Mouse (Mus musculus): ENCODE measurements at regions not wholly inside any gene's neighbourhood (a gene's known extent, or its start where the extent isn't known, plus 50 kb on each side); places are given as distances from the start of the nearest gene placed in this dataset.

- Histone ChIP-seq H3K36me3 (replicated peaks) (no peaks in the 10 kb centered on the region), H3K27me3 (replicated peaks; ENCODE audit: low read depth, poor library complexity, severe bottlenecking) (no peaks in the 10 kb centered on the region), H3K4me1 (no peaks in the 10 kb centered on the region), H3K9me3 (no peaks in the 10 kb centered on the region), H3K4me3 (no peak overlapping the region), H3K27ac (replicated peaks) (no peak overlapping the region)
- 86% methylated on average over 7 of the region's 7 CpGs for WGBS
- no peak for DNase-seq (ENCODE audit: low spot score)
Observed at GRCm38 (mm10) chr11:44278521-44279208, 121.2 kb upstream of the Il12b start.

GRCm38 (mm10) chr11:44285961-44286360 lies 113.9 kb upstream of the Il12b start:
- Histone ChIP-seq H3K4me3 (no peak overlapping the region), H3K9me3 (no peaks in the 10 kb centered on the region), H3K27me3 (replicated peaks; ENCODE audit: low read depth, poor library complexity, severe bottlenecking) (no peaks in the 10 kb centered on the region), H3K36me3 (replicated peaks) (no peaks in the 10 kb centered on the region), H3K27ac (replicated peaks) (no peak overlapping the region), H3K4me1 (no peaks in the 10 kb centered on the region)
- DNase-seq (ENCODE audit: low spot score) = no peak
- 78% methylated on average over 2 of the region's 2 CpGs for WGBS

DNA sequence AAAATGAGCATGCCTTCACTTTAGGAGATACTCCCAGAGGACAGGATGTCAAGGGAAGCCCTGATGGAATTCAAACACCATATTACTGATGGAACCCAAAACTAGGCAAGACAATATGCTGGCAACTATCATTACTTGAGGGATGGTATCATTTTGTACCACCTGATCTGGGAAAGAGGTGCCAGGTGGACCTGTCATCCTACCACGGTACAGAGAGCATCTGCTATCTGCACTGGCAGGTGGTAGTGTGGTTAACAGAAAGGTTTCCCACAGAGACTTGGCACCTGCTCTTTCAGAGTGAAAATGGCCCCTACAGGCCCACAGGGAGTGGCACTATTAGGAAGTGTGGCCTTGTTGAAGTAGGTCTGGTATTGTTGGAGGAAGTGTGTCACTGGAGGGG lies 111.0 kb upstream of the Il12b start:
- H3K27ac ChIP-seq (replicated peaks) = no peak overlapping the region
- DNase-seq (ENCODE audit: low spot score) = no peak
- H3K36me3 ChIP-seq (replicated peaks) = no peaks in the 10 kb centered on the region
- no peaks in the 10 kb centered on the region; the same call in 1 of the 2 replicates for H3K9me3 ChIP-seq
- no peaks in the 10 kb centered on the region for H3K27me3 ChIP-seq (replicated peaks; ENCODE audit: low read depth, poor library complexity, severe bottlenecking)
- H3K4me3 ChIP-seq = no peak overlapping the region
- H3K4me1 ChIP-seq = no peaks in the 10 kb centered on the region
- 84% methylated on average over 1 of the region's 1 CpGs for WGBS

- Histone ChIP-seq H3K4me3 (no peak overlapping the region), H3K27ac (replicated peaks) (no peak overlapping the region), H3K36me3 (replicated peaks) (no peaks in the 10 kb centered on the region), H3K9me3 (no peaks in the 10 kb centered on the region), H3K27me3 (replicated peaks; ENCODE audit: low read depth, poor library complexity, severe bottlenecking) (no peaks in the 10 kb centered on the region), H3K4me1 (peaks cover 4% of the 10 kb centered on the region; the same call in 1 of the 2 replicates)
- no peak for DNase-seq (ENCODE audit: low spot score)
- 87% methylated on average over 8 of the region's 8 CpGs for WGBS
Observed at GRCm38 (mm10) chr11:44303786-44304185, 96.1 kb upstream of the Il12b start.

- H3K27me3 ChIP-seq (replicated peaks; ENCODE audit: low read depth, poor library complexity, severe bottlenecking) = no peaks in the 10 kb centered on the region
- H3K36me3 ChIP-seq (replicated peaks) = no peaks in the 10 kb centered on the region
- WGBS = 73% methylated on average over 8 of the region's 8 CpGs
- no peak overlapping the region for H3K27ac ChIP-seq (replicated peaks)
- H3K9me3 ChIP-seq = no peaks in the 10 kb centered on the region
- H3K4me3 ChIP-seq = no peak overlapping the region
- H3K4me1 ChIP-seq = no peaks in the 10 kb centered on the region
- no peak for DNase-seq (ENCODE audit: low spot score)
Observed at GRCm38 (mm10) chr11:44316061-44316460, 83.8 kb upstream of the Il12b start.

GRCm38 (mm10) chr11:44319136-44319535 lies 80.7 kb upstream of the Il12b start:
- no peaks in the 10 kb centered on the region for H3K4me1 ChIP-seq
- H3K36me3 ChIP-seq (replicated peaks) = no peaks in the 10 kb centered on the region
- no peaks in the 10 kb centered on the region for H3K27me3 ChIP-seq (replicated peaks; ENCODE audit: low read depth, poor library complexity, severe bottlenecking)
- H3K4me3 ChIP-seq = no peak overlapping the region
- no peaks in the 10 kb centered on the region for H3K9me3 ChIP-seq
- 76% methylated on average over 3 of the region's 3 CpGs for WGBS
- DNase-seq (ENCODE audit: low spot score) = no peak
- H3K27ac ChIP-seq (replicated peaks) = no peak overlapping the region

- no peaks in the 10 kb centered on the region for H3K27me3 ChIP-seq (replicated peaks; ENCODE audit: low read depth, poor library complexity, severe bottlenecking)
- H3K27ac ChIP-seq (replicated peaks) = no peak overlapping the region
- DNase-seq (ENCODE audit: low spot score) = no peak
- H3K9me3 ChIP-seq = no peaks in the 10 kb centered on the region
- H3K4me3 ChIP-seq = no peak overlapping the region
- WGBS = 76% methylated on average over 2 of the region's 2 CpGs
- H3K36me3 ChIP-seq (replicated peaks) = no peaks in the 10 kb centered on the region
- no peaks in the 10 kb centered on the region for H3K4me1 ChIP-seq
Observed at GRCm38 (mm10) chr11:44323314-44323713, 76.5 kb upstream of the Il12b start.

GRCm38 (mm10) chr11:44325066-44325465 lies 74.8 kb upstream of the Il12b start:
- H3K36me3 ChIP-seq (replicated peaks) = no peaks in the 10 kb centered on the region
- 92% methylated on average over 4 of the region's 4 CpGs for WGBS
- no peaks in the 10 kb centered on the region for H3K4me1 ChIP-seq
- no peak overlapping the region for H3K27ac ChIP-seq (replicated peaks)
- no peaks in the 10 kb centered on the region for H3K9me3 ChIP-seq
- no peak for DNase-seq (ENCODE audit: low spot score)
- H3K4me3 ChIP-seq = no peak overlapping the region
- H3K27me3 ChIP-seq (replicated peaks; ENCODE audit: low read depth, poor library complexity, severe bottlenecking) = peaks cover 1% of the 10 kb centered on the region; the same call in 1 of the 2 replicates

DNA sequence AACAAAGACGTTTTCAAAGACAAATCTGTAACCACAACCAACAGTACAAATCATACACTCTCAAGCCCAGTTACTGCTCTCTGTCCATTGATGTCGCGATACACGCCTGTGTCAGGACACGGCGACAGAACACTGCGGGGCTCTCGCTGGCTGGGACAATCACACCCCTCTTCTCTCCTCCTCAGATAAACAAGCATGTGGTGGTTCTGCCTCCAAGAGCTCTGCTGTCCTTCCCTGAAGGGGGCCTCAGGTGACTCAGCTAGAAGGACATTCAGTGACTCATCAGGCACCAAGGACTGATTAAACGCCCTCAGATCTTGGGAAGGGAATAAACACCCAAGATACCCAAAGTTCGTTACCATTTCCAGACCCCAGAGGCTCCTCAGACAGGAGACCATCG lies 74.3 kb upstream of the Il12b start:
- Histone ChIP-seq H3K27ac (replicated peaks) (no peak overlapping the region), H3K9me3 (no peaks in the 10 kb centered on the region), H3K4me3 (no peak overlapping the region), H3K27me3 (replicated peaks; ENCODE audit: low read depth, poor library complexity, severe bottlenecking) (peaks cover 5% of the 10 kb centered on the region; the same call in 1 of the 2 replicates), H3K4me1 (no peaks in the 10 kb centered on the region), H3K36me3 (replicated peaks) (no peaks in the 10 kb centered on the region)
- DNase-seq (ENCODE audit: low spot score) = no peak
- 87% methylated on average over 11 of the region's 11 CpGs for WGBS

- H3K9me3 ChIP-seq = no peaks in the 10 kb centered on the region
- no peak for DNase-seq (ENCODE audit: low spot score)
- WGBS = 77% methylated on average over 4 of the region's 4 CpGs
Observed at GRCm38 (mm10) chr11:44329503-44329902, 70.4 kb upstream of the Il12b start.

DNA sequence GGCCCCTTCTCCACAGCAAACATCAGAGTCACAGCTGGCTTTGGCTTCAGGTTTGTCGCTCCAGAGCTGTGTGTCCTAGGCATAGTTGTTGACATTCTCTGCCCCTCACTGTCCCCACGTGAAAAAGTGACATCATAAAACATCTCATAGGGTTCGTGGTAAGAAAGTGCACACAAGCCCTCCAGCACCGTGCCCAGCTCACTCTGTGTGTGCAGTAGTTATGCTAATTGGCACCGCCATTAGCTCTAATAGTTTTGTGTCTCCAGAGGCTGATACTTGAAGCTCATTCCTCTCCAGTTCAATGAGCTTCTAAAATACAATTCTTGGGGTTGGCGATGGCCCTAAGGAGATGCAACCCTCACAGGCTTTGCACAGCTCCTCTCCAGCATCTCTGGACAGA lies 69.4 kb upstream of the Il12b start:
- H3K36me3 ChIP-seq (replicated peaks) = no peaks in the 10 kb centered on the region
- H3K27ac ChIP-seq (replicated peaks) = no peak overlapping the region
- H3K27me3 ChIP-seq (replicated peaks; ENCODE audit: low read depth, poor library complexity, severe bottlenecking) = peaks cover 5% of the 10 kb centered on the region; the same call in 1 of the 2 replicates
- no peak overlapping the region for H3K4me3 ChIP-seq
- no peaks in the 10 kb centered on the region for H3K4me1 ChIP-seq
- H3K9me3 ChIP-seq = no peaks in the 10 kb centered on the region
- DNase-seq (ENCODE audit: low spot score) = no peak
- WGBS = 64% methylated on average over 6 of the region's 6 CpGs

More at GRCm38 (mm10) chr11:44329503-44329902, 70.4 kb upstream of the Il12b start:
- Histone ChIP-seq H3K27ac (replicated peaks) (no peak overlapping the region), H3K27me3 (replicated peaks; ENCODE audit: low read depth, poor library complexity, severe bottlenecking) (peaks cover 5% of the 10 kb centered on the region; the same call in 1 of the 2 replicates), H3K4me1 (no peaks in the 10 kb centered on the region), H3K36me3 (replicated peaks) (no peaks in the 10 kb centered on the region), H3K4me3 (no peak overlapping the region)

DNA sequence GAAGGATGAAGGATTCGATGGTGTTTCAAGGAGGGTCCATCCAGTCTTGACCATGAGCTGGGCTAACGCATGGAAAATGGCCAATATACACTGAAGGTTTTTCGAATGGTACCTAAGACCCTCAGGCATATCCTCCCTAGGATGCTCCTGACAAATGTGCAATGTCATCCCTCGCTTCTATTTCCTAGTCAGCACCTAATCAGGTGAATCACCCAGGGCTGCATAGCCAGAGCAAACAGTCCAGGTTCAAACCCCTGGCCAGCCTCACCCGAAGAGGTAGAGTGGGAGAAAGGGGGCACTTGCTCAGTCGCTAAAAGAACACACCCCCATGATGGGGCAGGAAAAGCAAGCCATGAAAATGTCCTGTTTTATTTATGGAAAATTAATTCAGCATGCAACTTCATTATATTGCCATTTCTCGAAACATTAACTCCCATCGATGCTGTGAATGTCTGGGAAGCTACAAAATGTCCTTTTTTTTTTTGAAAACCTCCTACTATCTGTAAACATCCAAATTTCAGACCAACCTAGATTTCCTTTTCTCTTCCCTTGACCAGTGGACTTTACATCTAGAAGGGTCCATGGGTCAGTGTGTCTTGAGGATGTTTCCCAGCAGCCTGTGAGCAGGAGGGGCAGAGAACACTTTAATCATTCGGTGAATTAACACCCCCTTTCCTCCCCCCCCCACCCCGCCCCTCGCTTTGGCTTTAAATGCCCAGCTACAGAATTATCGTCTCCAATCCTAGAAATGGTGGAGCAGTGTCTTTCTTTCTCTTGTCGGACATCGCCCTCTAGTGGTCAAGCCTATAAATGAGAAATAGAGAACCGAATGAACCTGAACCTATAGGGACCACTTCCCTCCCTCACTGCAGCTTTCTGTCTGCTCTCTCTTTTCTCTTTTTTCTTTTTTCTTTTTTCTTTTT lies 68.8 kb upstream of the Il12b start:
- Histone ChIP-seq H3K4me3 (no peak overlapping the region), H3K9me3 (no peaks in the 10 kb centered on the region), H3K36me3 (replicated peaks) (no peaks in the 10 kb centered on the region), H3K27ac (replicated peaks) (no peak overlapping the region), H3K4me1 (no peaks in the 10 kb centered on the region), H3K27me3 (replicated peaks; ENCODE audit: low read depth, poor library complexity, severe bottlenecking) (peaks cover 5% of the 10 kb centered on the region; the same call in 1 of the 2 replicates)
- peak; percentile 40 for DNase-seq (ENCODE audit: low spot score)
- 41% methylated on average over 15 of the region's 15 CpGs for WGBS

DNA sequence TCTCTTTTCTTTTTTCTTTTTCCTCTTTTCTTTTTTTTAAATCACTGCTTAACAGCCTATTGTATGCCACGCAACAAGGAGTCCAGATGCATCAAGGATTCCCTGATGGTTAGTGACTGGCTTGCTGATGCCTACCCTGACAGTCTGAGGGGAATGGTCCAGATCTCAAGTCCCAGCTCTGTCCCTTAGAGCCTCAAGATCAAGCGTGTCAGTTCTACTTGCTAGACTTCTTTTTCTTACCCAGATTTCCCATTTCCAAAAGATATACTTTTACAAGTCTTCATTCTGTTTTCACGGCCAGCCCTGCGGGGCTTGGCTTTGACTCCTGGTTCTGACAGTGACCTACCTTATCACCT lies 68.1 kb upstream of the Il12b start:
- Histone ChIP-seq H3K27me3 (replicated peaks; ENCODE audit: low read depth, poor library complexity, severe bottlenecking) (peaks cover 5% of the 10 kb centered on the region; the same call in 1 of the 2 replicates), H3K4me3 (no peak overlapping the region), H3K36me3 (replicated peaks) (no peaks in the 10 kb centered on the region), H3K9me3 (no peaks in the 10 kb centered on the region), H3K4me1 (no peaks in the 10 kb centered on the region), H3K27ac (replicated peaks) (no peak overlapping the region)
- DNase-seq (ENCODE audit: low spot score) = no peak
- 65% methylated on average over 4 of the region's 4 CpGs for WGBS

Measured in embryonic facial prominence, embryonic 10.5 days (tissue).